Mouse (Mus musculus): ENCODE data around the gene Zc3h7a. TPM values are rescaled to one million over a fixed set of nuclear protein-coding genes. Genes with fewer than 3 reads are reported as not detected.

Zc3h7a gene
- polyA plus RNA-seq (2015; fragmentation: Nextera tagmentation; extraction: Ambion mirVana) = 66.8 and 79.1 TPM in 2 replicates

GRCm38 (mm10) chr16:11176208-11176883, at the start of gene Zc3h7a:
TSS of gene Zc3h7a (minus strand) at chr16:11176393.
- H3K9me3 ChIP-seq (replicated peaks; ENCODE audit: control insufficient read depth, low read length) = peaks cover 5% of the 10 kb centered on the region
- H3K4me1 ChIP-seq (ENCODE audit: control insufficient read depth, insufficient read depth, low read length) = peaks cover 11% of the 10 kb centered on the region
- peak within 1 kb of the TSS; percentile 80 for H3K4me2 ChIP-seq (ENCODE audit: low read depth, low read length)
- peak within 1 kb of the TSS; percentile 92 for H3K9ac ChIP-seq (ENCODE audit: low read length)
- under 1% methylated on average over 57 of the region's 57 CpGs for WGBS
- ATAC-seq (replicated peaks; ENCODE audit: extremely low read depth, insufficient read depth, low FRiP score) = peak; percentile 92
- peak within 1 kb of the TSS; percentile 89 for H3K27ac ChIP-seq (ENCODE audit: low read length)
- no peaks in the 10 kb centered on the region for H3K36me3 ChIP-seq (ENCODE audit: control insufficient read depth, insufficient read depth)
- no peaks in the 10 kb centered on the region for H3K27me3 ChIP-seq (ENCODE audit: control insufficient read depth, insufficient read depth, low read length)
- peak within 1 kb of the TSS; percentile 94 for H3K4me3 ChIP-seq (ENCODE audit: low read length)

- peaks cover 25% of the 10 kb centered on the region for H3K36me3 ChIP-seq (ENCODE audit: control insufficient read depth, insufficient read depth)
These were observed 41.6 kb upstream of the Zc3h7a start for GRCm38 (mm10) chr16:11217801-11218200.

GRCm38 (mm10) chr16:11203600-11204390, 27.6 kb upstream of the Zc3h7a start:
- ATAC-seq (replicated peaks; ENCODE audit: extremely low read depth, insufficient read depth, low FRiP score) = no peak
- H3K4me2 ChIP-seq (ENCODE audit: low read depth, low read length) = peak overlapping the region; percentile 96
- WGBS = 4% methylated on average over 24 of the region's 24 CpGs
- H3K36me3 ChIP-seq (ENCODE audit: control insufficient read depth, insufficient read depth) = peaks cover 28% of the 10 kb centered on the region
- peak overlapping the region; percentile 92 for H3K4me3 ChIP-seq (ENCODE audit: low read length)
- H3K4me1 ChIP-seq (ENCODE audit: control insufficient read depth, insufficient read depth, low read length) = peaks cover 21% of the 10 kb centered on the region
- no peaks in the 10 kb centered on the region for H3K9me3 ChIP-seq (replicated peaks; ENCODE audit: control insufficient read depth, low read length)
- peak overlapping the region; percentile 89 for H3K9ac ChIP-seq (ENCODE audit: low read length)
- H3K27me3 ChIP-seq (ENCODE audit: control insufficient read depth, insufficient read depth, low read length) = no peaks in the 10 kb centered on the region
- H3K27ac ChIP-seq (ENCODE audit: low read length) = peak overlapping the region; percentile 62

More at GRCm38 (mm10) chr16:11217801-11218200, 41.6 kb upstream of the Zc3h7a start:
- Histone ChIP-seq H3K4me2 (ENCODE audit: low read depth, low read length) (no peak overlapping the region), H3K27me3 (ENCODE audit: control insufficient read depth, insufficient read depth, low read length) (no peaks in the 10 kb centered on the region), H3K9ac (ENCODE audit: low read length) (no peak overlapping the region), H3K27ac (ENCODE audit: low read length) (no peak overlapping the region), H3K9me3 (replicated peaks; ENCODE audit: control insufficient read depth, low read length) (no peaks in the 10 kb centered on the region), H3K4me1 (ENCODE audit: control insufficient read depth, insufficient read depth, low read length) (no peaks in the 10 kb centered on the region), H3K4me3 (ENCODE audit: low read length) (no peak overlapping the region)
- ATAC-seq (replicated peaks; ENCODE audit: extremely low read depth, insufficient read depth, low FRiP score) = no peak
- 81% methylated on average over 3 of the region's 3 CpGs for WGBS

- Histone ChIP-seq H3K27ac (ENCODE audit: low read length) (peak within 1 kb of the TSS; percentile 80), H3K27me3 (ENCODE audit: control insufficient read depth, insufficient read depth, low read length) (no peaks in the 10 kb centered on the region), H3K36me3 (ENCODE audit: control insufficient read depth, insufficient read depth) (peaks cover 33% of the 10 kb centered on the region), H3K4me3 (ENCODE audit: low read length) (peak within 1 kb of the TSS; percentile 92), H3K4me2 (ENCODE audit: low read depth, low read length) (peak within 1 kb of the TSS; percentile 96), H3K9me3 (replicated peaks; ENCODE audit: control insufficient read depth, low read length) (no peaks in the 10 kb centered on the region), H3K9ac (ENCODE audit: low read length) (peak within 1 kb of the TSS; percentile 89), H3K4me1 (ENCODE audit: control insufficient read depth, insufficient read depth, low read length) (peaks cover 21% of the 10 kb centered on the region)
- ATAC-seq (replicated peaks; ENCODE audit: extremely low read depth, insufficient read depth, low FRiP score) = peak; percentile 99
- WGBS = under 1% methylated on average over 68 of the region's 68 CpGs
These were observed 26.7 kb upstream of the Zc3h7a start, which contains the start of gene Rsl1d1 for GRCm38 (mm10) chr16:11202571-11203554. TSS of gene Rsl1d1 (minus strand) at chr16:11203331.

- 64% methylated on average over 6 of the region's 6 CpGs for WGBS
These were observed 25.7 kb upstream of the Zc3h7a start for GRCm38 (mm10) chr16:11201740-11202394.

GRCm38 (mm10) chr16:11200247-11200646, 24.1 kb upstream of the Zc3h7a start:
- WGBS = 89% methylated on average over 3 of the region's 3 CpGs

More at GRCm38 (mm10) chr16:11201740-11202394, 25.7 kb upstream of the Zc3h7a start:
- no peak overlapping the region for H3K27ac ChIP-seq (ENCODE audit: low read length)
- peak overlapping the region; percentile 89 for H3K9ac ChIP-seq (ENCODE audit: low read length)
- no peaks in the 10 kb centered on the region for H3K9me3 ChIP-seq (replicated peaks; ENCODE audit: control insufficient read depth, low read length)
- peak overlapping the region; percentile 92 for H3K4me3 ChIP-seq (ENCODE audit: low read length)
- H3K27me3 ChIP-seq (ENCODE audit: control insufficient read depth, insufficient read depth, low read length) = no peaks in the 10 kb centered on the region
- no peak for ATAC-seq (replicated peaks; ENCODE audit: extremely low read depth, insufficient read depth, low FRiP score)
- H3K4me1 ChIP-seq (ENCODE audit: control insufficient read depth, insufficient read depth, low read length) = peaks cover 21% of the 10 kb centered on the region
- H3K36me3 ChIP-seq (ENCODE audit: control insufficient read depth, insufficient read depth) = peaks cover 37% of the 10 kb centered on the region
- peak overlapping the region; percentile 96 for H3K4me2 ChIP-seq (ENCODE audit: low read depth, low read length)

GRCm38 (mm10) chr16:11198467-11198866, 22.3 kb upstream of the Zc3h7a start:
- ATAC-seq (replicated peaks; ENCODE audit: extremely low read depth, insufficient read depth, low FRiP score) = no peak
- Histone ChIP-seq H3K36me3 (ENCODE audit: control insufficient read depth, insufficient read depth) (peaks cover 70% of the 10 kb centered on the region), H3K4me1 (ENCODE audit: control insufficient read depth, insufficient read depth, low read length) (peaks cover 7% of the 10 kb centered on the region), H3K4me2 (ENCODE audit: low read depth, low read length) (no peak overlapping the region), H3K27ac (ENCODE audit: low read length) (no peak overlapping the region), H3K9ac (ENCODE audit: low read length) (no peak overlapping the region), H3K4me3 (ENCODE audit: low read length) (no peak overlapping the region), H3K9me3 (replicated peaks; ENCODE audit: control insufficient read depth, low read length) (no peaks in the 10 kb centered on the region), H3K27me3 (ENCODE audit: control insufficient read depth, insufficient read depth, low read length) (no peaks in the 10 kb centered on the region)
- 73% methylated on average over 2 of the region's 2 CpGs for WGBS

More at GRCm38 (mm10) chr16:11200247-11200646, 24.1 kb upstream of the Zc3h7a start:
- H3K27me3 ChIP-seq (ENCODE audit: control insufficient read depth, insufficient read depth, low read length) = no peaks in the 10 kb centered on the region
- H3K9me3 ChIP-seq (replicated peaks; ENCODE audit: control insufficient read depth, low read length) = no peaks in the 10 kb centered on the region
- H3K9ac ChIP-seq (ENCODE audit: low read length) = no peak overlapping the region
- H3K4me2 ChIP-seq (ENCODE audit: low read depth, low read length) = no peak overlapping the region
- no peak overlapping the region for H3K27ac ChIP-seq (ENCODE audit: low read length)
- peaks cover 21% of the 10 kb centered on the region for H3K4me1 ChIP-seq (ENCODE audit: control insufficient read depth, insufficient read depth, low read length)
- ATAC-seq (replicated peaks; ENCODE audit: extremely low read depth, insufficient read depth, low FRiP score) = no peak
- H3K36me3 ChIP-seq (ENCODE audit: control insufficient read depth, insufficient read depth) = peaks cover 52% of the 10 kb centered on the region
- no peak overlapping the region for H3K4me3 ChIP-seq (ENCODE audit: low read length)

- ATAC-seq (replicated peaks; ENCODE audit: extremely low read depth, insufficient read depth, low FRiP score) = no peak
- WGBS = 80% methylated on average over 4 of the region's 4 CpGs
- no peak overlapping the region for H3K4me2 ChIP-seq (ENCODE audit: low read depth, low read length)
- no peaks in the 10 kb centered on the region for H3K27me3 ChIP-seq (ENCODE audit: control insufficient read depth, insufficient read depth, low read length)
- no peaks in the 10 kb centered on the region for H3K9me3 ChIP-seq (replicated peaks; ENCODE audit: control insufficient read depth, low read length)
- no peak overlapping the region for H3K4me3 ChIP-seq (ENCODE audit: low read length)
- H3K36me3 ChIP-seq (ENCODE audit: control insufficient read depth, insufficient read depth) = peaks cover 82% of the 10 kb centered on the region
- no peak overlapping the region for H3K9ac ChIP-seq (ENCODE audit: low read length)
- peaks cover 7% of the 10 kb centered on the region for H3K4me1 ChIP-seq (ENCODE audit: control insufficient read depth, insufficient read depth, low read length)
- no peak overlapping the region for H3K27ac ChIP-seq (ENCODE audit: low read length)
These were observed 20.9 kb upstream of the Zc3h7a start for GRCm38 (mm10) chr16:11197052-11197451.

All from heart, embryonic 16.5 days (tissue).